Mouse (Mus musculus) bone marrow, adult 2 months (tissue): ENCODE results near the gene Zfp398.

Experiments used
- CTCF ChIP-seq: fragments of 200-500 bp; IDR thresholded peaks from 2 replicates; pipeline ENCODE4 v1.5.1; 2011; ENCODE audit warnings: low read length, control low read depth; ENCODE audit not compliant: control insufficient read depth, insufficient read depth
- POLR2A ChIP-seq: fragments of 200-500 bp; IDR thresholded peaks from 2 replicates; pipeline ENCODE4 v1.6.1; 2011; ENCODE audit warnings: low read depth, mild to moderate bottlenecking, control low read depth, low read length, borderline replicate concordance; ENCODE audit not compliant: control insufficient read depth

- TF ChIP-seq CTCF = no peak
- no peak for TF ChIP-seq POLR2A
Observed at GRCm38 (mm10) chr6:47909007-47909406, 73.5 kb downstream of the Zfp398 start.
